Mouse (Mus musculus) thymus, adult 2 months (tissue): ENCODE data around the gene Sik2. TPM values are rescaled to one million over a fixed set of nuclear protein-coding genes. Genes with fewer than 3 reads are reported as not detected.
A peak's percentile ranks its signal among the peaks of the same experiment; 100 is the strongest.

ENCODE experiments used
- DNase-seq: peaks from one replicate; pipeline ENCODE4 v3.0.0; 2021
- H3K27ac ChIP-seq: fragments of 200-500 bp; 2 replicates; pipeline ENCODE4 v1.5.1; 2012; ENCODE audit warnings: low read length, control low read depth; ENCODE audit not compliant: control insufficient read depth, insufficient read depth
- H3K27me3 ChIP-seq: fragments of 200-500 bp; 2 replicates; pipeline ENCODE4 v1.6.1; 2012; ENCODE audit warnings: mild to moderate bottlenecking, low read length, moderate library complexity, mixed read lengths; ENCODE audit not compliant: control insufficient read depth, insufficient read depth
- H3K36me3 ChIP-seq: fragments of 200-500 bp; 2 replicates; pipeline ENCODE4 v1.6.1; 2012; ENCODE audit warnings: mild to moderate bottlenecking, low read length, moderate library complexity; ENCODE audit not compliant: control insufficient read depth, insufficient read depth
- H3K4me1 ChIP-seq: fragments of 200-500 bp; replicated peaks from 2 replicates; pipeline ENCODE4 v1.6.1; 2012; ENCODE audit warnings: low read length; ENCODE audit not compliant: control insufficient read depth, insufficient read depth
- H3K4me3 ChIP-seq: fragments of 200-500 bp; 2 replicates; pipeline ENCODE4 v1.5.1; 2012; ENCODE audit warnings: mild to moderate bottlenecking, low read length, control low read depth, moderate library complexity; ENCODE audit not compliant: control insufficient read depth, insufficient read depth
- CTCF ChIP-seq: fragments of 200-500 bp; IDR thresholded peaks from 2 replicates; pipeline ENCODE4 v1.5.1; 2012; ENCODE audit warnings: mild to moderate bottlenecking, control low read depth, low read length, moderate library complexity, borderline replicate concordance; ENCODE audit not compliant: control insufficient read depth, poor library complexity, insufficient read depth; ENCODE audit errors: extremely low read depth
- POLR2A ChIP-seq: fragments of 200-500 bp; IDR thresholded peaks from 2 replicates; pipeline ENCODE4 v1.6.1; 2012; ENCODE audit warnings: mild to moderate bottlenecking, low read length, control low read depth, moderate library complexity; ENCODE audit not compliant: control insufficient read depth, poor library complexity, insufficient read depth; ENCODE audit errors: extremely low read depth
- WGBS: fragments of 180-500 bp; shearing (Covaris S2); methylation state at CpG from one replicate; pipeline ENCODE4 v1.1.7; 2018; 5-methylcytosine and 5-hydroxymethylcytosine counted together
- polyA plus RNA-seq: library from polyadenylated mRNA; depleted of rRNA; stranded (reverse); fragments of >200 nt; gene quantifications from 2 replicates; pipeline ENCODE4 v1.2.3, GENCODE M21; 2012

The Sik2 gene
- polyA plus RNA-seq, 1 experiment, result 30.5 TPM

DNA sequence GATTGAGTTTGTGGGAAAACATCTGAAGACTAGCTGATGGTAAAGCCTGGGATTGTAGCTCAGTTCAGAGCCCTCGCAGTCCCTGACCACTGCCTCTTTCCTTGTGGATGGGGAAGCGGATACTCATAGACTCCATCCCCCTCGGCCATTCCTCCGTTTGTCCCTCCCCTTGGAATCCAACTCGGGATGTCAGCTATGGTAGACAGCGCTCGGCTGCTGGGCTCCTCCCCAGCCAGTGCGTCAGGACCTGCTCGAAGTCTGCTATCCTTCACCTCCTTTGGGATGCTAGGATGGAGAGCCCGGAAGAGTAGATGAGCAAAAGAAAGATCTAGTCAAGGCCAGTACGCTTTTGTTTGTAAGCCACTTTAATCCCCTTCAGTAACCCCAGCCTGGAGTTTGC is 158.6 kb downstream of the Sik2 start:
- Histone ChIP-seq H3K4me3 (no peak overlapping the region), H3K27ac (no peak overlapping the region)

DNA sequence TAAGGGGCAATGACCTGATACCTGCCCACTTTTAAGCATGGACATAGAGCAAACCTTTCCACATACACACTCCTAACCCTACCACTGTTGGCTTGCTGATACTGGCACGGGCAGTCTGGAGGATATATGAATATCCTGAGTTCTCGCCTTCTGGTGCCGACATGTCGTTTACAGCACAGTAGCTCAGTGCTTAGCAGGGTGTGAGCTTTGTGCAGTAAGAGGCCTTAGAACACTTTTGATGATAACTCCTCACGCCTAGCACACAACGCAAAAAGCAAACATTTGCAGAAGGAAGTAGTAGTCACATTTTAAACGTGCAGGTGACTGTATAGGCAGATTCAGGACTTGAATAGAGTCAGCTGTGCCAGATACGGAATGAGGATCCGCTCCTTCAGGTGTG is 159.1 kb downstream of the Sik2 start:
- Histone ChIP-seq H3K36me3 (no peaks in the 10 kb centered on the region), H3K4me1 (peaks cover 19% of the 10 kb centered on the region; the same call in 1 of the 2 replicates), H3K4me3 (no peak overlapping the region), H3K27me3 (no peaks in the 10 kb centered on the region), H3K27ac (no peak overlapping the region)
- TF ChIP-seq CTCF, result no peak
- TF ChIP-seq POLR2A, result no peak
- 27% methylated on average over 9 of the region's 9 CpGs for WGBS
- no peak for DNase-seq

More for the DNA sequence above, 158.6 kb downstream of the Sik2 start:
- H3K4me1 ChIP-seq, result peaks cover 19% of the 10 kb centered on the region; the same call in 1 of the 2 replicates
- no peaks in the 10 kb centered on the region for H3K27me3 ChIP-seq
- WGBS, result 45% methylated on average over 11 of the region's 11 CpGs
- no peak for TF ChIP-seq CTCF
- no peak for TF ChIP-seq POLR2A
- H3K36me3 ChIP-seq, result no peaks in the 10 kb centered on the region
- DNase-seq, result no peak

- H3K4me1 ChIP-seq, result peaks cover 19% of the 10 kb centered on the region; the same call in 1 of the 2 replicates
- no peaks in the 10 kb centered on the region for H3K36me3 ChIP-seq
- H3K4me3 ChIP-seq, result no peak overlapping the region
- no peak for TF ChIP-seq CTCF
- TF ChIP-seq POLR2A, result no peak
- peak; percentile 85 for DNase-seq
- no peaks in the 10 kb centered on the region for H3K27me3 ChIP-seq
- no peak overlapping the region for H3K27ac ChIP-seq
- WGBS, result 15% methylated on average over 8 of the region's 8 CpGs
Measured at GRCm38 (mm10) chr9:50849249-50849648, 159.6 kb downstream of the Sik2 start.

GRCm38 (mm10) chr9:50848821-50849220 is 160.1 kb downstream of the Sik2 start:
- peaks cover 19% of the 10 kb centered on the region; the same call in 1 of the 2 replicates for H3K4me1 ChIP-seq
- H3K36me3 ChIP-seq, result no peaks in the 10 kb centered on the region
- no peak for DNase-seq
- TF ChIP-seq POLR2A (no peak), CTCF (no peak)
- no peak overlapping the region for H3K27ac ChIP-seq
- H3K27me3 ChIP-seq, result no peaks in the 10 kb centered on the region
- no peak overlapping the region for H3K4me3 ChIP-seq
- 90% methylated on average over 5 of the region's 5 CpGs for WGBS

GRCm38 (mm10) chr9:50847606-50848368 is 161.1 kb downstream of the Sik2 start:
- H3K27ac ChIP-seq, result no peak overlapping the region

DNA sequence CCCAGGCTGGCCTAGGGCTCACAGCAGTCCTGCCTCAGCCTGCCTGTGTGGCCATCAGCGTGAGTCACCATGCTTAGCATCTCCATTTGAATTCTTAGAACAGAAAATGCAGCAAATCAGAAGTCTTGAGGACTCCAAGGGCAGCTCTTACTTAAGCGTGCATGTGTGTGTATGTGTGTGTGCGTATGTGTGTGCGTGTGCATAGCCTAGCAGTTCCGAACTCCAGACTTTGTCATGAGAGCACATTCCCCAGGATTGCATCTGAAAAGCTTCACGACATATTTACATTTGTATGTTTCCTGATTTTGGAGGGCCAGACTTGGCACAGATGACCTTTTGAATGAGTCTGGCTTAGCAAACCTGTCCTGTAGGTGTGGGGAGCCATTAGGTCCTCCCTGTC is 161.7 kb downstream of the Sik2 start:
- Histone ChIP-seq H3K4me1 (peaks cover 11% of the 10 kb centered on the region; the same call in 1 of the 2 replicates), H3K27me3 (no peaks in the 10 kb centered on the region), H3K27ac (no peak overlapping the region), H3K36me3 (no peaks in the 10 kb centered on the region), H3K4me3 (no peak overlapping the region)
- WGBS, result 94% methylated on average over 6 of the region's 6 CpGs
- TF ChIP-seq POLR2A, result no peak
- TF ChIP-seq CTCF, result no peak
- no peak for DNase-seq

More at GRCm38 (mm10) chr9:50847606-50848368, 161.1 kb downstream of the Sik2 start:
- H3K36me3 ChIP-seq, result no peaks in the 10 kb centered on the region
- H3K4me3 ChIP-seq, result no peak overlapping the region
- TF ChIP-seq POLR2A (no peak), CTCF (no peak)
- no peaks in the 10 kb centered on the region for H3K27me3 ChIP-seq
- WGBS, result 89% methylated on average over 12 of the region's 12 CpGs
- DNase-seq, result no peak
- peaks cover 16% of the 10 kb centered on the region; the same call in 1 of the 2 replicates for H3K4me1 ChIP-seq

DNA sequence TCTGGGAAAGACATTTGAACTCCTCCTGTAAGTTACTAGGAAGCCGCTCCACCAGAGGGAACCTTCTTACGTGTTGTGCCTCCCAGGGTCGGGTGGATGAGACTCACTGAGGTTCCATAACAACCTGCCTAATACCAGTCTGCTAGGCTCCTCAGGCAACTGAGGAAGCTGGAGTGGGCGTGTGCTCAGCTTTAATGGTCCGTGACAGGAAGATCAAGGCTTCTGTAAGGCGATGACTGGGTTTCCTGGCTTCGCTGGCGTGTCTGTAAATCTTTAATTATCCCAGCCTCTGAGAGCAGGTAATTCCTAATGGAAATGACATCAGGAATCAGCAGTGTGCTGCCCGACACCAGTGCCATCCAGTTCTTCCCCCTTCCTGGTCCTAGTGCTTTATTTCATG is 163.3 kb downstream of the Sik2 start:
- no peak for DNase-seq
- no peaks in the 10 kb centered on the region for H3K27me3 ChIP-seq
- 85% methylated on average over 9 of the region's 9 CpGs for WGBS
- TF ChIP-seq POLR2A, result no peak
- no peak for TF ChIP-seq CTCF
- no peaks in the 10 kb centered on the region for H3K36me3 ChIP-seq
- no peak overlapping the region for H3K27ac ChIP-seq
- H3K4me3 ChIP-seq, result no peak overlapping the region
- peaks cover 16% of the 10 kb centered on the region for H3K4me1 ChIP-seq
